Mouse (Mus musculus): ENCODE results near the gene Kdm5c. TPM values are rescaled to one million over a fixed set of nuclear protein-coding genes. Genes with fewer than 3 reads are reported as not detected.
A peak's percentile ranks its signal among the peaks of the same experiment; 100 is the strongest.
"Not testable (repeated sequence)": the region's sequence is repeated elsewhere in the genome, so short reads cannot be mapped to it uniquely, and the experiment has no call there.

Gene Kdm5c
- polyA plus RNA-seq, 1 experiment = 70.8 TPM

GRCm38 (mm10) chrX:152244492-152245189 is 11.8 kb downstream of the Kdm5c start:
- TF ChIP-seq POLR2A (IDR thresholded peaks at IDR 0.05; ENCODE audit: insufficient read depth, low read length) = no peak
- TF ChIP-seq EP300 (IDR thresholded peaks at IDR 0.05; ENCODE audit: insufficient read depth, low read depth, low read length) = no peak
- TF ChIP-seq CTCF (IDR thresholded peaks at IDR 0.05; ENCODE audit: low read depth, low read length) = no peak
- H3K9ac ChIP-seq (ENCODE audit: low read depth, poor library complexity, severe bottlenecking) = no peak overlapping the region

GRCm38 (mm10) chrX:152271189-152271588 is 38.4 kb downstream of the Kdm5c start:
- H3K4me1 ChIP-seq (ENCODE audit: control insufficient read depth, insufficient read depth, low read length) = no peaks in the 10 kb centered on the region
- no peak overlapping the region for H3K4me3 ChIP-seq (ENCODE audit: low read depth, low read length)
- H3K9me3 ChIP-seq (replicated peaks; ENCODE audit: control insufficient read depth, insufficient read depth, low read length, poor library complexity, severe bottlenecking) = no peaks in the 10 kb centered on the region
- no peak for TF ChIP-seq EP300 (IDR thresholded peaks at IDR 0.05; ENCODE audit: insufficient read depth, low read depth, low read length)
- no peak for TF ChIP-seq POLR2A (IDR thresholded peaks at IDR 0.05; ENCODE audit: insufficient read depth, low read length)
- TF ChIP-seq CTCF (IDR thresholded peaks at IDR 0.05; ENCODE audit: low read depth, low read length) = no peak
- no peaks in the 10 kb centered on the region for H3K27me3 ChIP-seq (ENCODE audit: control insufficient read depth, insufficient read depth, low read length, poor library complexity, severe bottlenecking)
- H3K9ac ChIP-seq (ENCODE audit: low read depth, poor library complexity, severe bottlenecking) = no peak overlapping the region
- H3K36me3 ChIP-seq (ENCODE audit: control insufficient read depth, insufficient read depth, low read length, poor library complexity, severe bottlenecking) = peaks cover 54% of the 10 kb centered on the region
- no peak overlapping the region for H3K27ac ChIP-seq (ENCODE audit: insufficient read depth, low read length)

More at GRCm38 (mm10) chrX:152244492-152245189, 11.8 kb downstream of the Kdm5c start:
- Histone ChIP-seq H3K27me3 (ENCODE audit: control insufficient read depth, insufficient read depth, low read length, poor library complexity, severe bottlenecking) (no peaks in the 10 kb centered on the region), H3K4me3 (ENCODE audit: low read depth, low read length) (no peak overlapping the region), H3K36me3 (ENCODE audit: control insufficient read depth, insufficient read depth, low read length, poor library complexity, severe bottlenecking) (peaks cover 63% of the 10 kb centered on the region), H3K27ac (ENCODE audit: insufficient read depth, low read length) (no peak overlapping the region), H3K9me3 (replicated peaks; ENCODE audit: control insufficient read depth, insufficient read depth, low read length, poor library complexity, severe bottlenecking) (no peaks in the 10 kb centered on the region), H3K4me1 (ENCODE audit: control insufficient read depth, insufficient read depth, low read length) (peaks cover 1% of the 10 kb centered on the region)

- Histone ChIP-seq H3K27ac (ENCODE audit: insufficient read depth, low read length) (no peak overlapping the region), H3K9me3 (replicated peaks; ENCODE audit: control insufficient read depth, insufficient read depth, low read length, poor library complexity, severe bottlenecking) (no peaks in the 10 kb centered on the region), H3K9ac (ENCODE audit: low read depth, poor library complexity, severe bottlenecking) (no peak overlapping the region), H3K27me3 (ENCODE audit: control insufficient read depth, insufficient read depth, low read length, poor library complexity, severe bottlenecking) (no peaks in the 10 kb centered on the region), H3K36me3 (ENCODE audit: control insufficient read depth, insufficient read depth, low read length, poor library complexity, severe bottlenecking) (no peaks in the 10 kb centered on the region; the same call in 1 of the 2 replicates), H3K4me1 (ENCODE audit: control insufficient read depth, insufficient read depth, low read length) (no peaks in the 10 kb centered on the region), H3K4me3 (ENCODE audit: low read depth, low read length) (no peak overlapping the region)
- no peak for TF ChIP-seq POLR2A (IDR thresholded peaks at IDR 0.05; ENCODE audit: insufficient read depth, low read length)
- no peak for TF ChIP-seq CTCF (IDR thresholded peaks at IDR 0.05; ENCODE audit: low read depth, low read length)
Observed at GRCm38 (mm10) chrX:152279384-152279783, 46.6 kb downstream of the Kdm5c start.

GRCm38 (mm10) chrX:152284746-152285145 is 51.9 kb downstream of the Kdm5c start:
- Histone ChIP-seq H3K27me3 (ENCODE audit: control insufficient read depth, insufficient read depth, low read length, poor library complexity, severe bottlenecking) (no peaks in the 10 kb centered on the region), H3K9me3 (replicated peaks; ENCODE audit: control insufficient read depth, insufficient read depth, low read length, poor library complexity, severe bottlenecking) (peaks cover 6% of the 10 kb centered on the region; the same call in 1 of the 2 replicates), H3K4me1 (ENCODE audit: control insufficient read depth, insufficient read depth, low read length) (no peaks in the 10 kb centered on the region), H3K4me3 (ENCODE audit: low read depth, low read length) (no peak overlapping the region), H3K9ac (ENCODE audit: low read depth, poor library complexity, severe bottlenecking) (no peak overlapping the region), H3K27ac (ENCODE audit: insufficient read depth, low read length) (no peak overlapping the region), H3K36me3 (ENCODE audit: control insufficient read depth, insufficient read depth, low read length, poor library complexity, severe bottlenecking) (no peaks in the 10 kb centered on the region)
- no peak for TF ChIP-seq POLR2A (IDR thresholded peaks at IDR 0.05; ENCODE audit: insufficient read depth, low read length)
- TF ChIP-seq CTCF (IDR thresholded peaks at IDR 0.05; ENCODE audit: low read depth, low read length) = no peak
- TF ChIP-seq EP300 (IDR thresholded peaks at IDR 0.05; ENCODE audit: insufficient read depth, low read depth, low read length) = no peak

- Histone ChIP-seq H3K9me3 (replicated peaks; ENCODE audit: control insufficient read depth, insufficient read depth, low read length, poor library complexity, severe bottlenecking) (peaks cover 18% of the 10 kb centered on the region; the same call in 1 of the 2 replicates), H3K27ac (ENCODE audit: insufficient read depth, low read length) (peak overlapping the region; percentile 72)
- not testable (repeated sequence) for H3K4me3 ChIP-seq (ENCODE audit: low read depth, low read length); H3K36me3 ChIP-seq (ENCODE audit: control insufficient read depth, insufficient read depth, low read length, poor library complexity, severe bottlenecking); H3K9ac ChIP-seq (ENCODE audit: low read depth, poor library complexity, severe bottlenecking); H3K27me3 ChIP-seq (ENCODE audit: control insufficient read depth, insufficient read depth, low read length, poor library complexity, severe bottlenecking); H3K4me1 ChIP-seq (ENCODE audit: control insufficient read depth, insufficient read depth, low read length)
Observed at GRCm38 (mm10) chrX:152287026-152287425, 54.2 kb downstream of the Kdm5c start.

GRCm38 (mm10) chrX:152306224-152306623 is 73.4 kb downstream of the Kdm5c start:
- no peak overlapping the region for H3K4me3 ChIP-seq (ENCODE audit: low read depth, low read length)
- H3K36me3 ChIP-seq (ENCODE audit: control insufficient read depth, insufficient read depth, low read length, poor library complexity, severe bottlenecking) = 0 out of 2 replicates have a peak, but pooled peaks cover 2% of the 10 kb centered on the region
- H3K4me1 ChIP-seq (ENCODE audit: control insufficient read depth, insufficient read depth, low read length) = no peaks in the 10 kb centered on the region
- TF ChIP-seq EP300 (IDR thresholded peaks at IDR 0.05; ENCODE audit: insufficient read depth, low read depth, low read length) (no peak), POLR2A (IDR thresholded peaks at IDR 0.05; ENCODE audit: insufficient read depth, low read length) (no peak), CTCF (IDR thresholded peaks at IDR 0.05; ENCODE audit: low read depth, low read length) (no peak)
- no peaks in the 10 kb centered on the region for H3K27me3 ChIP-seq (ENCODE audit: control insufficient read depth, insufficient read depth, low read length, poor library complexity, severe bottlenecking)
- H3K9ac ChIP-seq (ENCODE audit: low read depth, poor library complexity, severe bottlenecking) = no peak overlapping the region
- H3K27ac ChIP-seq (ENCODE audit: insufficient read depth, low read length) = no peak overlapping the region
- H3K9me3 ChIP-seq (replicated peaks; ENCODE audit: control insufficient read depth, insufficient read depth, low read length, poor library complexity, severe bottlenecking) = no peaks in the 10 kb centered on the region
